Mouse (Mus musculus) intestine, embryonic 15.5 days (tissue): ENCODE measurements around the gene Usp47. TPM values are rescaled to one million over a fixed set of nuclear protein-coding genes. Genes with fewer than 3 reads are reported as not detected.
A peak's percentile ranks its signal among the peaks of the same experiment; 100 is the strongest.

Source experiments
- ATAC-seq: fragments of 200-750 bp; cut with Nextera tagmentation; 2 replicates; pipeline ENCODE4 v1.8.0; 2017; ENCODE audit warnings: moderate TSS enrichment, moderate library complexity
- H3K27ac ChIP-seq: fragments of 300-500 bp; sonication (generic); 2 replicates; pipeline ENCODE4 v1.5.1; 2015; ENCODE audit warnings: mild to moderate bottlenecking, inconsistent platforms
- H3K27me3 ChIP-seq: fragments of 300-500 bp; sonication (generic); replicated peaks from 2 replicates; pipeline ENCODE4 v1.6.1; 2015; ENCODE audit warnings: inconsistent platforms
- H3K36me3 ChIP-seq: fragments of 300-500 bp; sonication (generic); 2 replicates; pipeline ENCODE4 v1.6.1; 2015; ENCODE audit warnings: inconsistent platforms
- H3K4me1 ChIP-seq: fragments of 300-500 bp; sonication (generic); replicated peaks from 2 replicates; pipeline ENCODE4 v1.6.1; 2015; ENCODE audit warnings: inconsistent platforms
- H3K4me2 ChIP-seq: fragments of 300-500 bp; sonication (generic); replicated peaks from 2 replicates; pipeline ENCODE4 v1.6.1; 2015; ENCODE audit warnings: mild to moderate bottlenecking, inconsistent platforms
- H3K4me3 ChIP-seq: fragments of 300-500 bp; sonication (generic); replicated peaks from 2 replicates; pipeline ENCODE4 v1.5.1; 2015; ENCODE audit warnings: inconsistent platforms
- H3K9ac ChIP-seq: fragments of 300-500 bp; sonication (generic); 2 replicates; pipeline ENCODE4 v1.6.1; 2015; ENCODE audit warnings: inconsistent platforms
- H3K9me3 ChIP-seq: fragments of 300-500 bp; sonication (generic); 2 replicates; pipeline ENCODE4 v1.6.1; 2016; ENCODE audit warnings: inconsistent platforms
- WGBS: fragments of 180-500 bp; shearing (Covaris S2); methylation state at CpG from one replicate; pipeline ENCODE4 v1.1.7; 2015; 5-methylcytosine and 5-hydroxymethylcytosine counted together
- polyA plus RNA-seq: library from polyadenylated mRNA; unstranded; fragments of >200 nt; fragmentation: Nextera tagmentation; extraction: Ambion mirVana; gene quantifications from 2 replicates; pipeline ENCODE4 v1.2.1, GENCODE M21; 2015

Usp47 gene
- polyA plus RNA-seq, result 55.9 and 61.5 TPM in 2 replicates

DNA sequence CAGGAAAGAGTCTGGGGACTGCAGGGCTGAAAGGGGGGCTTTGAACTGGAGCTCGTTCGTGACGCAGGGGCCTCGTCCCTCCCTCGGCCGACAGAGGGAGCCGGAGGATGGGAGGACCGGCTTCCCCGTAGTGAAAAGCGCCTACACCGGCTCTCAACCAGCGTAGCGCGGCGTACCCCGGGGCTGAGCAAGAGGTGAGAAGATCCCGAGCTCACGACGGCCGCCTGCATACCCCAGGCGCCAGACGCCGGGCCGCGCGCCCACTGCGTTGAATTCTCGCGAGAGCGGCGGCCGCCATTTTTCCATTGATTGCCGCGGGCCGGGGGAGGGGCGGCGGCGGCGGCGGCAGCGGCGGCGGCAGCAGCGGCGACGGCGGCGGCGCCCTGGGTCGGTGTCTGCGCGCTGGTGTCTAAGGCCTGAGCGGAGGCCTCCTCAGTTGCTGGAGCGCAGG, at the start of gene Usp47:
Gene Usp47, plus strand, starts transcription at position 355 of the 451 bp plus-strand sequence.
- Histone ChIP-seq H3K27ac (peak within 1 kb of the TSS; percentile 98), H3K9ac (peak within 1 kb of the TSS; percentile 99), H3K4me1 (peaks cover 20% of the 10 kb centered on the region), H3K36me3 (no peaks in the 10 kb centered on the region), H3K27me3 (no peaks in the 10 kb centered on the region), H3K9me3 (no peaks in the 10 kb centered on the region), H3K4me2 (peak within 1 kb of the TSS; percentile 75), H3K4me3 (peak within 1 kb of the TSS; percentile 92)
- ATAC-seq, result peak; percentile 85
- WGBS, result under 1% methylated on average over 47 of the region's 54 CpGs

- Histone ChIP-seq H3K4me3 (no peak overlapping the region), H3K36me3 (no peaks in the 10 kb centered on the region), H3K9ac (no peak overlapping the region), H3K4me2 (no peak overlapping the region), H3K9me3 (no peaks in the 10 kb centered on the region), H3K27ac (no peak overlapping the region), H3K4me1 (no peaks in the 10 kb centered on the region), H3K27me3 (no peaks in the 10 kb centered on the region)
- 76% methylated on average over 2 of the region's 2 CpGs for WGBS
- ATAC-seq, result no peak
Observed at GRCm38 (mm10) chr7:111976401-111976800, 46.9 kb upstream of the Usp47 start.

DNA sequence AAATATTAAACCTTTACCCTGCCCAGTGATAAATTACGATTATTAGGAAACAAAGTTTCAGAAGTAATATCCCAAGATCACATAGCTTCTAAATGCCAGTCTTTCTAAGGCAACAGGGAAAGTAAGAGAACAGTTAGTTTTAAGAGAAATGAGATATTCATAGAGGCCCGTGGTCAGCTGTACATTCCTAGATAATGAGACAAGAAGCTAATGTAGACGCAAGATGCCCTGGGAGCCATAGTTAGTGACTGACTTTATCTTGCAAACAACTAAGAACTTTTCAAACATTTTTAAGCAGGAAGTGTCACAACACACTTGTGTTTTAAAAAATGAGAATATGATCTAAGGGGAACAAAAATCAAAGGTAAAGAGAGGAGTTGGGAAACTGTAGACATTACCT, 45.4 kb upstream of the Usp47 start:
- Histone ChIP-seq H3K4me3 (no peak overlapping the region), H3K27me3 (no peaks in the 10 kb centered on the region), H3K9ac (no peak overlapping the region), H3K4me1 (no peaks in the 10 kb centered on the region), H3K27ac (no peak overlapping the region), H3K4me2 (no peak overlapping the region), H3K9me3 (no peaks in the 10 kb centered on the region), H3K36me3 (no peaks in the 10 kb centered on the region)
- no peak for ATAC-seq
- WGBS, result 70% methylated on average over 3 of the region's 3 CpGs

GRCm38 (mm10) chr7:111982296-111982695, 41.0 kb upstream of the Usp47 start:
- Histone ChIP-seq H3K9me3 (no peaks in the 10 kb centered on the region), H3K36me3 (no peaks in the 10 kb centered on the region), H3K27me3 (no peaks in the 10 kb centered on the region), H3K9ac (no peak overlapping the region), H3K4me1 (no peaks in the 10 kb centered on the region), H3K27ac (no peak overlapping the region), H3K4me3 (no peak overlapping the region), H3K4me2 (no peak overlapping the region)
- 94% methylated on average over 15 of the region's 15 CpGs for WGBS
- ATAC-seq, result no peak

GRCm38 (mm10) chr7:111984530-111984929, 38.8 kb upstream of the Usp47 start:
- H3K4me1 ChIP-seq, result no peaks in the 10 kb centered on the region
- no peak overlapping the region for H3K4me3 ChIP-seq
- no peaks in the 10 kb centered on the region for H3K9me3 ChIP-seq
- WGBS, result 92% methylated on average over 3 of the region's 3 CpGs
- no peaks in the 10 kb centered on the region for H3K27me3 ChIP-seq
- ATAC-seq, result no peak
- no peaks in the 10 kb centered on the region for H3K36me3 ChIP-seq
- H3K27ac ChIP-seq, result no peak overlapping the region
- H3K9ac ChIP-seq, result no peak overlapping the region
- no peak overlapping the region for H3K4me2 ChIP-seq

- Histone ChIP-seq H3K4me2 (no peak overlapping the region), H3K4me1 (no peaks in the 10 kb centered on the region), H3K27me3 (no peaks in the 10 kb centered on the region), H3K9ac (no peak overlapping the region), H3K9me3 (no peaks in the 10 kb centered on the region), H3K36me3 (no peaks in the 10 kb centered on the region), H3K27ac (no peak overlapping the region), H3K4me3 (no peak overlapping the region)
- WGBS, result 83% methylated on average over 4 of the region's 4 CpGs
- no peak for ATAC-seq
Observed at GRCm38 (mm10) chr7:111985266-111985665, 38.0 kb upstream of the Usp47 start.

DNA sequence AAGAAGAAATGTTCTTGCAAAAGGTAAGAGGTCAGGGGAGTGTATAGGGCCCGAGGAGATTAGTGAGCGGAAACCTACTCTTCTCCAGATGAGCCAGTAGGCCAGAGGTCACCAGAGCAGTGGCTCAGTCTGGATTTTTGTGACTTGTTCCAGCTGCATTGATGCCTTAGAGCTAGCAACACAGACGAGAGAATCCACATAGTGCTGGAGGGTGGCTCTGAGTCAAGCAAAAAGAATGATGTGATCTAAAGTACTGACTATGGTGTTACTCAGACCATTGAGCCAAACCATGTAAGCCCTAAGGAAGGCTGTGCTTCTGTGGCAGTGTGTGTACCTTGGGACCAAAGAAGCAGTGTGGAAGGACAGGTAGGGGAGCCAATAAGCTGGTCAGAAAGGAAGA, 36.4 kb upstream of the Usp47 start:
- no peak overlapping the region for H3K27ac ChIP-seq
- no peaks in the 10 kb centered on the region for H3K9me3 ChIP-seq
- H3K4me1 ChIP-seq, result no peaks in the 10 kb centered on the region
- 70% methylated on average over 3 of the region's 3 CpGs for WGBS
- ATAC-seq, result no peak
- no peak overlapping the region for H3K4me2 ChIP-seq
- no peak overlapping the region for H3K9ac ChIP-seq
- H3K36me3 ChIP-seq, result no peaks in the 10 kb centered on the region
- no peak overlapping the region for H3K4me3 ChIP-seq
- H3K27me3 ChIP-seq, result no peaks in the 10 kb centered on the region

DNA sequence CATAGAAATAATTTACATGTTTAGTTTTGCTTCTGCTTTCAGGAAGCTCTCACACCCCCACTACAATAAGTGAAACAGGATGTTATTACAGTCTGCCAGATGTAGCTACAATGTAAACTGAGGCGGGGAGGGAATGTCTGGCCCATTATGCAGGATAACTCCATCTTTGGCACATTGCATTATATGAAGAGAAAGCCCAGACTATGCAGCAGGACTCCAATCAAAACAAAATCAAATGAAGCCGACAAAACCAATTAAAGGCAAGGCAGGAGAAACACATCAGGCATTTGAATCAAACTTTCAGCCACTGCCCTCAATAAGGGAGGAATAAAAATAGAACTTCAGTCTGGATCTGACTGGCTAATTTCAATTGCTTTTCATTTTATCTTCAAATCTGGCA, 25.9 kb upstream of the Usp47 start:
- Histone ChIP-seq H3K36me3 (no peaks in the 10 kb centered on the region), H3K9ac (no peak overlapping the region), H3K4me3 (no peak overlapping the region), H3K27ac (no peak overlapping the region), H3K4me1 (no peaks in the 10 kb centered on the region), H3K27me3 (no peaks in the 10 kb centered on the region), H3K4me2 (no peak overlapping the region), H3K9me3 (no peaks in the 10 kb centered on the region)
- WGBS, result 41% methylated on average over 2 of the region's 2 CpGs
- ATAC-seq, result no peak

- Histone ChIP-seq H3K27me3 (no peaks in the 10 kb centered on the region), H3K4me2 (no peak overlapping the region), H3K27ac (no peak overlapping the region), H3K36me3 (no peaks in the 10 kb centered on the region), H3K9ac (no peak overlapping the region), H3K4me1 (no peaks in the 10 kb centered on the region), H3K9me3 (no peaks in the 10 kb centered on the region), H3K4me3 (no peak overlapping the region)
- 71% methylated on average over 6 of the region's 6 CpGs for WGBS
- no peak for ATAC-seq
Observed at GRCm38 (mm10) chr7:111998446-111999004, 24.8 kb upstream of the Usp47 start.

DNA sequence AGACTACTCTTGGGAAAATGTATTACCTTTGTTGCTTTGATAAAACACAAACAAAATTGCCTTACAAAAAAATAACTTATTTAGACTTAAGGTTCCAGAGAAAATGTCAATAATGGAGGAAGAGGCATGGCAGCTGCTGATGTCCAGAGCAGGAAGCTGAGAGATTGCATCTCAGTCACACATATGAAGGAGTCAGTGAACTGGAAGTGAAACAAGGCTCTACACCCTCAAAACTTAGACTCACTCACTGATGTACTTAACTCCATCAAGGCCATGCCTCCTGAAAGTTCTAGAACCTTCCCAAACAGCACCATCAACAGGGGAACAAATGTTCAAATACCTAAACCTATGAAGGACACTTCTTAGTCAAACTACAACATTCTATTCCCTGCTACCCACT, 23.9 kb upstream of the Usp47 start:
- H3K4me1 ChIP-seq, result no peaks in the 10 kb centered on the region
- ATAC-seq, result no peak
- no peak overlapping the region for H3K27ac ChIP-seq
- H3K9ac ChIP-seq, result no peak overlapping the region
- no peaks in the 10 kb centered on the region for H3K27me3 ChIP-seq
- H3K4me3 ChIP-seq, result no peak overlapping the region
- no peaks in the 10 kb centered on the region for H3K36me3 ChIP-seq
- H3K9me3 ChIP-seq, result no peaks in the 10 kb centered on the region
- H3K4me2 ChIP-seq, result no peak overlapping the region

DNA sequence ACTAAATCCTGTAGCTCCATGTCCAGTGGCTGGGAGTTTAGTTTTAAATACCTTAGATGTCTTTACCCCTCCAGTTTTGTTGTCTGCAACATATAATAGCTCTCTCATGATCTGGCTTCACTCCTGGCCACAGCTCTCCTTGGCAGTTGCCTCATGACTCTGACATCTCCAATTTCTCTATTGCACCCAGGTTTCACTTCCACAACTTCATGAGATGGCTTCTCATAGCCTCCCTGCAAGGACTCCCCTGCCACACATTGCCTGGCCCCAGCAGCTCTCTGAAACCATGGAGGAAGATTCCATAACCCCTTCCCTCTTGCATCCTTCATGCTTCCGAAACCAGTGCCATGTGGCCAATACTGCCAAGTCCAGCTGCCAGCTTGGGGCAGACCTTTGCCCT, 23.1 kb upstream of the Usp47 start:
- no peak overlapping the region for H3K4me3 ChIP-seq
- H3K9me3 ChIP-seq, result no peaks in the 10 kb centered on the region
- no peak overlapping the region for H3K9ac ChIP-seq
- no peak overlapping the region for H3K4me2 ChIP-seq
- ATAC-seq, result no peak
- no peaks in the 10 kb centered on the region for H3K27me3 ChIP-seq
- H3K36me3 ChIP-seq, result no peaks in the 10 kb centered on the region
- no peak overlapping the region for H3K27ac ChIP-seq
- 94% methylated on average over 1 of the region's 1 CpGs for WGBS
- H3K4me1 ChIP-seq, result no peaks in the 10 kb centered on the region

DNA sequence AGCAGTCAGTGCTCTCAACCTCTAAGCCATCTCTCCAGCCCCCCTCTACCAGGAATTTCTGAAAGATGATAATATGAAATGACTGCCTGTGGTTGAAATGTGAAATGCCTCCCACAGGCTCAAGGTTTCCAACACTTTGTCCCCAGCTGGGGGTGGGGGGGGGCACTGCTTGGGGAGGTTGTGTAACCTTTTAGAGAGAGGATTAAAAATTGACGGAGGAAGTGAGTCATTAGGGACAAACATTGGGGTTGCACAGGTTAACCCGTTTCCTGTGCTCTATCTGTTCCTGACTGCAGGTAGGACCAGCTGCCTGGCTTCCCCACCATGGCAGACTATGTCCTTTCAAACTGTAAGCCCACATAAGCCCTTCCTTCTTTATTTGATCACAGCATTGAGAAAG, 12.8 kb upstream of the Usp47 start:
- no peak overlapping the region for H3K4me3 ChIP-seq
- H3K27ac ChIP-seq, result no peak overlapping the region
- WGBS, result 76% methylated on average over 2 of the region's 2 CpGs
- ATAC-seq, result no peak
- no peaks in the 10 kb centered on the region for H3K27me3 ChIP-seq
- H3K4me1 ChIP-seq, result peaks cover 8% of the 10 kb centered on the region
- no peak overlapping the region for H3K4me2 ChIP-seq
- H3K9ac ChIP-seq, result no peak overlapping the region
- H3K36me3 ChIP-seq, result no peaks in the 10 kb centered on the region
- H3K9me3 ChIP-seq, result no peaks in the 10 kb centered on the region

DNA sequence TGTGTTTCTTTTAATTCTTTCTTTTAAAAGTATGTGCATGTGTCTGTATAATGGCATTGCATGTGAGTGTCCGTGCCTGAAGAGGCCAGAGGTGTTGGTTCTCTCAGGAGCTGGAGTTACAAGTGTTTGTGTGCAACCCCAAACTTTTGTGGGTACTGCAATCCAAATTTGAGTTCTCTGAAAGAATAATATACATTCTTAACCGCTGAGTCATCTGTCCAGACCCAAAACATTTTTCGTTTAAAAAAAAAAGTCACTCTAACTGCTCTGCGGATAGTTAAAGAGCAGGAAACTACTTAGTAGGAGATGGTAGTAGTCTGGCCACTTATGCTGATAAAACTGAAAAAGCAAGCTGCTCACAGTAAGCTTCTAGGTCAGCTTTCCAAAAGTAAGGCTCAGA, 12.3 kb upstream of the Usp47 start:
- no peak overlapping the region for H3K9ac ChIP-seq
- WGBS, result 53% methylated on average over 4 of the region's 4 CpGs
- H3K4me1 ChIP-seq, result peaks cover 8% of the 10 kb centered on the region
- no peak for ATAC-seq
- H3K4me3 ChIP-seq, result no peak overlapping the region
- no peaks in the 10 kb centered on the region for H3K27me3 ChIP-seq
- no peaks in the 10 kb centered on the region for H3K36me3 ChIP-seq
- H3K4me2 ChIP-seq, result no peak overlapping the region
- no peaks in the 10 kb centered on the region for H3K9me3 ChIP-seq
- no peak overlapping the region for H3K27ac ChIP-seq
